ENCODE assay signal across 1 mouse cellular context in genomic region chr8:70377049-70377448, GRCm38 (mm10).
TF ChIP-seq lines count a peak whose summit lies in the region.

No protein-coding gene starts in this region.

TF ChIP-seq in MEL, 35 proteins besides CTCF, POLR2A, EP300 and RAD21 (continued from another document):
- TF ChIP-seq POLR2AphosphoS5 (IDR thresholded peaks at IDR 0.05; ENCODE audit: borderline replicate concordance, low read depth, low read length) (no peak), MEF2A (IDR thresholded peaks at IDR 0.05; ENCODE audit: extremely low read depth, insufficient replicate concordance, low read depth, low read length, poor library complexity, severe bottlenecking) (no peak), JUND (IDR thresholded peaks at IDR 0.05; ENCODE audit: low read depth, low read length) (no peak), MYC (IDR thresholded peaks at IDR 0.05; ENCODE audit: low read depth, low read length) (no peak), ZKSCAN1 (IDR thresholded peaks at IDR 0.05; ENCODE audit: low read depth, low read length) (no peak), ZC3H11A (IDR thresholded peaks at IDR 0.05; ENCODE audit: low read depth, low read length) (no peak), USF2 (IDR thresholded peaks at IDR 0.05; ENCODE audit: borderline replicate concordance in 1 of 2, insufficient read depth in 1 of 2, low read depth in 1 of 2, low read length in 2 of 2) (no peak), BHLHE40 (IDR thresholded peaks at IDR 0.05; ENCODE audit: borderline replicate concordance, low read depth, low read length) (no peak), MYB (IDR thresholded peaks at IDR 0.05; ENCODE audit: low read depth, low read length) (no peak), POLR2AphosphoS2 (IDR thresholded peaks at IDR 0.05; ENCODE audit: low read length) (no peak), TAL1 (IDR thresholded peaks at IDR 0.05; ENCODE audit: low read length) (no peak), MAFK (IDR thresholded peaks at IDR 0.05; ENCODE audit: borderline replicate concordance, low read depth, low read length) (no peak)
